Mouse (Mus musculus) 3T3-L1 (cell line): ENCODE data around the gene Flvcr1.
"Not testable (repeated sequence)": the region's sequence is repeated elsewhere in the genome, so short reads cannot be mapped to it uniquely, and the experiment has no call there.

Experiments
- DNase-seq: peaks from one replicate; pipeline ENCODE4 v3.0.0-alpha.2; 2015; ENCODE audit warnings: low read depth, low spot score

Gene Flvcr1

GRCm38 (mm10) chr1:191041352-191041751 lies 15.4 kb upstream of the Flvcr1 start:
- no peak for DNase-seq

DNA sequence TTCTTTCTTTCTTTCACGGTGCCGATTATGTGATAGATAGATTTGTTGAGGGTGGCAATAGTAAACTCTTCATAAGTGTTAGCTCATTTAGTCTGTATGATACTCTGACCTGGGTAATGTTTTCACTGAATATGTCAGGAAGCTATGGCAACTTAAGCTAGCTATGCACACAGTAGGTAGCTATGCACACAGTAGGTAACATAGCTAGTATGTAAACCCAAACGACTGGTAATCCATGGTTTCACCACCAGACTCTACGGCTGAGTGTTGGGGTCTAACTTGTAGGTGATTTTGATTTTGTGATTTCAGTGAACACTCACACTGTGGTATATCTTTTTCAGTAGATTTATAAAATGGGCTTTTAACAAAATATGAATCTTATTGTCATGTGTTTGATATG lies 12.0 kb upstream of the Flvcr1 start:
- DNase-seq = no peak

DNA sequence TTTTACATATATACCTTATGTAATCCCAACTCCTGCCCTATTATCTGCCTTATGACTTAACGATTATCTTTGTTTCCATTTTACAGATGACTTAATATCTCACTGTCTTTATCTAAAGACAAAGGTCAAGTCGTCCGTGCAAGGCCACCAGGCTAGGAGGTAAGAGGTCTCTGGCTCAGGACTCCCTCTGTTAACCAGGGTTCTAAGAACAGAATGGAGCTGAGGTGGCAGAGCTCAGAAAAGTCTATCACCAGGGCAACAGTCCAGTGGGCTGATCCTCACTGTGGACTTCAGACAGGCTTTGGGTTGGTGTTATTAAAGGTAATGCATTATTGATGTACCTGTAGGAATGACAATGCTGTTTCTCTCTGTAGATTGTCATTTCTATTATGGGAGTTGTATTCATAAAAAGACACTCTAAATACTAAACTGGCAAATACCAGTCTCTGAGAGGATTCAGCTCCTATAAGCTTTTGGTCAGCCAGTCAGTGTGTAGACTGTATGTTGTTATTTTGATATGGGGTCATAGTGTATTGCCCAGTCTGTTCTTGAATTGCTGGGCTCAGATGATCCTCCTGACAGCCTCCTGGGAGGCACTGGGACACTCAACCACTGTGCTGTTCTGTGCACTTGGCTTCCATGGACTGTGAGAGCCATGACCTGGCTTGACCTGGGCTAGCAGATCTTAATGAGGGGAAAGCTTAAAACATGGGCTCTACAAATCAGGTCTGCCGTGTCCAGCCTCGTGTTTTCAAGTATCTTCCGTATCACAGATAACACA lies 10.8 kb upstream of the Flvcr1 start, which contains the start of gene Spata45:
TSS of gene Spata45 (plus strand) at position 86 of the 781 bp plus-strand sequence.
- DNase-seq = no peak

DNA sequence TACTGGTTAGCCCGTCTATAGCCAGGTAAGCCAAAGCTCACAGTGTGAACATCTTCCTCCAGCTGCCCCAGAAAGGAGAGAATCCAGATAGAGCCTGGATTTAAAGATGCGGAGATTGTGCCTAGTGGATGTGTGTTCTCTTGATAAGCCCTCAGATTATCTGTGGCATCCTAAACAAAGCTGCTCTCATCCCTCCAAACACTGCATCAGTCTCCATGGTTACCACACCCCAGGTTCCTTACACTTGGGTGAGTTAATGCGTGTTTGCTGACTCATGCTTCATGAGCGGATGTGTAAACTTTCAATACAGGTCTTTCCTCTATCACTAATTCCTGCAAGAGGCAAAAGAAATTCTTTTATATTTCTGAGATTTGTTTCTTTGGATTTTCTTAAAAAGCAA lies 9.7 kb upstream of the Flvcr1 start:
- peak; percentile 54 for DNase-seq

DNA sequence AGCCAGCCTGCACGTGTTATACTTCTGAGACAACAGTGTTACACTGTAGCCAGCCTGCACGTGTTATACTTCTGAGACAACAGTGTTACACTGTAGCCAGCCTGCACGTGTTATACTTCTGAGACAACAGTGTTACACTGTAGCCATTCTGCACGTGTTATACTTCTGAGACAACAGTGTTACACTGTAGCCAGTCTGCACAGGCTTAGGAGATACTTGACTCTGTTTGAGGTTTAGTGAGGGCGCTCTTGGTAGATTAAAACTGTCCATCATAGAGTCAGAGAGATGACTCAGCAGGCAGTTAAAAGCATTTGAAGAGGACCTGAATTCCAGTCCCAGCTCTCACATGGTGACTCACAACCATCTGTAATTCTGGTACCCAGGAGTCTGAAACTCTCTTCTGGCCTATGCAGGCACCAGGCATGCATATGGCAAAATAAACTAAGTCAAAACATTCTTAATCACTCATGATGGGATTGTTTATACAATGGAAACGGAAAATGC lies 5.0 kb upstream of the Flvcr1 start:
- peak; percentile 94 for DNase-seq

DNA sequence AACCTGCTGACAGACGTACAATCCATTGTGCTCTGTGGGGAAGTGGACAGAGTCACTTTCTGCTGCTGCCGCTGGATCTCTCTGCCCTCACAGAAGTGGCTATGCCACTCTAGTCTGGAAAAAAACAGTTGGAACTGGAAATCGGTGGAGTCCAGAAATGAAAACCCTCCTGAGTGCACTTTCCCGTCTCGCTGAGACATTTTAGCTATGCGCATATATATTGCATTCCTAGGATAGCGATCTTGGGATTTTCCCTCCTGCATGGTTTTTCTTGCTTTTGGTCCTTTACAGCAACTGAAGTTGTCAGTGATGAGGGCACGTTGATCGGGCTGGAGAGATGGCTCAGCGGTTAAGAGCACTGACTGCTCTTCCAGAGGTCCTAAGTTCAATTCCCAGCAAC lies 4.2 kb upstream of the Flvcr1 start:
- DNase-seq = peak; percentile 12

DNA sequence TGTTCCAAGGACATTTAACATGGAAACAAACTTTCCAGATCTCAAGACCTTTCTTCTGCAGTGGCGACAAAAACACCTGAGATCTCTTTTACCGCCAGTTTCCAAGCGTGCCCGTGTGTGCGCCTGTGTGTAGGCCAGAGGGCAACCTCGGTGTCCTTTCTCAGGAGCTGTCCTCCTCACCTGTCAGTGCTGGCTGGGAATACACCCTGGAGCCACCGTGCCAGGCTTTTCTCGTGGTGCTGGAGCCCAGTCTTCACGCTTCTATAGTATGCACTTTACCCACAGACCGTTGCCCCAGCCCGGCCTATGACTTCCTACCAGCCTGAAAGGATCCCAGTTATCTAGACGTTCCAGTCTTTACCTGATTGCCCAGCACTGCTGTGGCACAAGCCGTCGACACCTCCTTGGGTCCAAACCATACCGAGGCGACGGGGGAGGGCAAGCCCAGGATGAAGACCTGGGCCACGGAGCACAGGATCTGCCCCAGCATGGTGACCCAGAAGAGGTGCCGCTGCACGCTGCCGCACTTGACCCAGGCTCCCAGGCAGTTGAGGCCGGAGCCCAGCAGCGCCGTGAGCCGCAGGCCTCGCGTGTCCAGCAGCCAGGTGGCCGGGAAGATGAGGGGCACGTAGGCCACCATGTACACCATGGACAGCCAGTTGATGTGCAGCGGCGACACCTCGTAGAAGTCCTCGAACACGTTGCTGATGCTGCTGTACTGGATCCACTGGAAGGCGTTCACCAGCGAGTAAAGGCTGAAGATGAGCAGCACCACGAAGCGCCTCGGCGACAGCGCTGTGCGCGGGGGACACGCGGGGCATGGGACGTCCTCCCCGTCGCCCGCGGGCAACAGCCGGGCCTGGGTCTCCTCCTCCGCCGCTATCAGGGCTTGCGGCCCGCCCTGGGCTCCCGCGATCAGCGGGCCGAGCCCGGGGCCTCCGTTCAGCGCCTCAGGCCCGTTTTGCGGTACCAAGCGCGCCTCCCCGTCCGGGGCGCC lies 644 bp downstream of the Flvcr1 start:
- DNase-seq = peak; percentile 39

DNA sequence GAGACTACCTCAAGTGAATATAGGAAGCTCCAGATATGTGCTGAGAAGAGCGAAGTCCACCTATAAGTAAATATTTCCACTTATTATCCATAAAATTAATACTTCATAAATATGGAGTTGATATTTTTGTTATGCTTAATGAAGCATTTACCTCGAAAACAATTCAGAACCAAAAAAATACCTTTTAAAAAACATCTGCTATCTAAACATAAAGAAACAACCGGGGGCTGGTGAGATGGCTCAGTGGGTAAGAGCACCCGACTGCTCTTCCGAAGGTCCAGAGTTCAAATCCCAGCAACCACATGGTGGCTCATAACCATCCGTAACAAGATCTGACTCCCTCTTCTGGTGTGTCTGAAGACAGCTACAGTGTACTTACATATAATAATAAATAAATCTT lies 2.2 kb downstream of the Flvcr1 start:
- not testable (repeated sequence) for DNase-seq

- DNase-seq = peak; percentile 24
Measured at GRCm38 (mm10) chr1:191023140-191023539, 2.8 kb downstream of the Flvcr1 start.

DNA sequence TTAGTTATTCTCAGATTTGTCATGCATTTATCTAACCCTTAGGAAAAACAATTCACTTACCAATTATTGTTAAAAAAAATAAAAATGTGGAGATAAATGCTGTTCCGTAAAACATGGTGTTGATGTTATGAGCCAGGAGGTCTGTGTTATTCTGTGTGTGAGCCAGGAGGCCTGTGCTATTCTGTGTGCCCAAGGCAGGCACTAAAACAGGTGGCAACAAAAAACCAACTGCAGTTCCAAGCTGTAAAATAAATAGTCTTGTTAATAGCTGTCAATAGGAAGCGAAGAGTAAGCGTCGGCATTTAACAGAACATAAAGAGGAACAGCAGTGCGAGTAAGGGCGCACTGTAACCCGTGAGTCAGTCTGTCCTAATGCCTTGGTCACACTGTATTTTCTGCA lies 4.9 kb downstream of the Flvcr1 start:
- no peak for DNase-seq

DNA sequence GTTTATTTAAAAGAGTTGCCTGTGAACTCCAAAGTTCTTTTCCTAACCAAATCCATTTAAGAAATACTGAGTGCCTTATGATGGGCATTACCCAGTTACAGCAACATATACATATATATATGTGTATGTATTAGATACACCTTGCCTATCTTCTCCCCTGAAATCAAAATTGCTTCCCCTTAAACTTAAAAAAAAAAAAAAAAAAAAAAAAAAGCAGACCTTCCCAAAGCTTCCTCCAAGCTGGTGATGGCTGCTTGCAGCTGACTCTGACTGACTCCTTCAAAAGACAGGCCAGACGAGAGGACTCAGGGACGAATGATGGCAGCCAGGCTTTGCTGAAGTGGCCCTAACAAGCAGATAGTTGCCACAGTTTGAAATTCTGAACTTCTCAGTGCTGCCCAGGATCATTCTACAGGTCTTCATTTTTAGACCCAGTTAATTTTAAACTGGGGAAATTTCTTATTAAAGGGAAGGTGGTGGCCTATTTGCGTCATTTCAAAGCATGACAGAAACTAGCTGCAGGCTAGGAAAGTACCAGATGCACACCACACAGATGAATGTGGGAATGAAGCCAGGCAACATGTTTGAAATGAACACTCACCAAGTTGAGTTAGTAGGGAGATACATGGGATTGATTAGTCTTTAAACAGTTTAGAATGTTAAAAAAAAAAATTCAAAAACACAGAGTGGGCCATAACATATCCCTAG lies 5.6 kb downstream of the Flvcr1 start:
- DNase-seq = no peak

DNA sequence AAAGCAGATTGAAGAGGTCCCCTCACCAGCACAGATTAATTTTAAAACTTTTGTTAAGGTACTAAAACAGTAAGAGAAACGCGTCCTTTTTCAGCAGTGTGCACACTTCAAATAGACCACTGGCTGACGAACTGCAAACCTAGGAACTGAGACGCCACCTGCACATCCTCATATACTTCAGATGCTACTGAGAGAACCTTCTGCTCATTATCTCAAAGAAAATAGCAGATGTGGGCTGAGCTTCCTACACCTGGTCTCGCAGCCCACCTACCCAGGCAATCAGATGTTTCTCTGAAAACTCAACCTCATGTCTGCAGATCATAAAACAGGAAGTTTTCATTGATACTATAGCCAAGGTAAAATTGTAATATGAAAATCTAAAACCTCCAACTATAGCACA lies 6.2 kb downstream of the Flvcr1 start:
- DNase-seq = no peak

GRCm38 (mm10) chr1:191014271-191014670 lies 11.7 kb downstream of the Flvcr1 start:
- no peak for DNase-seq

DNA sequence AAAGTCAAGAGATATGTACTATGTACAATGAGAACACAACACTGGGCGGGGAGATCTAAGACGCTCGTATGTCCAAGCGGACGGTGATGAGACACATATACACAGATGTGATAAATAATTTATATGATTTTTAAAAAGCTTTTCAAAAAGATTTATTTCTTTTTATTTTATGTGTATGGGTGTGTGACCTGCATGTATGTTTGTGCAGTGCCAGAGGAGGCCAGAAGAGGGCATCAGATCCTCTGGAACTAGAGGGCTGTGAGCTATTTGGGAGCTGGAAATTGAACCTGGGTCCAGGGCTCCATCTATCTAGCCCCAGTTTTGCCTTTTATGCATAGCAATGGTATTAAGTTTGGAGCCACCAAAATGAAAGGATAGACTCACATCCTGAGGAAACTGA lies 17.3 kb downstream of the Flvcr1 start:
- peak; percentile 39 for DNase-seq

DNA sequence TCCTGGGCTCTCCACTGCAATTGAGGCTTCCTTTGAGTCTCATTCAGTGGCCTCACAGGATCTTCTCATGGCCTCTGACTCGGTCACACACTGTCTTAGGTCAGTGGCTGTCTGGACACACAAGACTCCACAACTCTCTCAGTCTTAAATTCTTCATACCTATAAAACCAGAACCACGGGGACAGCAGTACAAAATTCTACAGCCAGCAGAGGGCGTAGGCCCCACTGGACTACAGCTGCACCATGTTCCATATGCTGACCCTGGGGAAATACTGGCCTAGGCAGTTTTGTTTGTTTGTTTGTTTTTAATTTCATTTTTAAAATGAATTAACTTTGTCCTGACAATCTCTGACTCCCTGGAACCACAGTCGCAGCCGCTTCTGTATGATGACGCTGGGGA lies 23.8 kb downstream of the Flvcr1 start:
- no peak for DNase-seq

GRCm38 (mm10) chr1:191000686-191001085 lies 25.3 kb downstream of the Flvcr1 start:
- DNase-seq = no peak

- DNase-seq = peak; percentile 83
Measured at GRCm38 (mm10) chr1:190998027-190998426, 27.9 kb downstream of the Flvcr1 start.

DNA sequence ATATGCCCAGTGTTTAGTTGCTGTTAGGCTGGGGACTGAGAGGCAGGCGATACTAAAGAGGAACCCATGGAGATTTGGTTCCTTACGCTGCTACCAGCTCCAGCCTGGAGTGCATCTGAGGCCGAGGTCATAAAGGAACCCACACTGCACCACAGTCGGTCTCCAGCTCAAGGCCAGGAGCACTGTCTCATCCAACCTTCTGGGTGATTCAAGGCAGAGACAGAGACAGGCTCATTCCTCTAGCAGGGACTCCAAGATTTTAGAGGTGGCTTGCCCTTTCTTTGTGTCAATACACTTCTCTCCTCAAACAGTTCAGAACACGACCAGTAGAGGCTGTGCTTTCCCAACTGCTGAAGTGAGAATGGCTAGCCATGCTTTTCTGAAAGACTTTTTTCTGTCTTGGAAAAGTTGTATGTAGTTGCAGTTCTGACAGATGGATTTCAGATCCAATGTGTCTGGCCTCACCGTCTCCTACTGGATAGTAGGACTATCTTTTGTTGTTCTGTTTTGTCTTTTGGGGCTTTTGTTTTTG lies 29.5 kb downstream of the Flvcr1 start:
- DNase-seq = peak; percentile 50

DNA sequence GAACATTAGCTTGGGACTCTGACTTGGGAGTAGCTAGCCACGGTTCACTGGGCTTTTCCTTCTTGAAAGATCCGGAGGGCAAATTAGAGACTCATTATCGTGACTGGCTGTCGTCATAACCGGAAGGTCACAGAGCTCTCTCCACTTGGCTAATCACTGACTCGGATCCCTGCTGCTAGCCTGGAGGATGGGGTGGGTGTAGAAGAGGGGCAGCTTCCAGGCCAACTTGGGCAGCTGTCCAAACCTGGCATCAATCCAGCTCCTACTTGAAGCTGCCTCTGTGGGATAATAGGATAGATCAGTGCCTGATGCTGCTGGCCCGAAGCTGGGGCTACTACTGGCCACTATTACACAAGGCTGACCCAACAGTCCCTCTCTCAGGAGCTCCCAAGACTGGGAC lies 30.4 kb downstream of the Flvcr1 start:
- DNase-seq = peak; percentile 24

GRCm38 (mm10) chr1:190989437-190990082 lies 36.4 kb downstream of the Flvcr1 start:
- DNase-seq = no peak

DNA sequence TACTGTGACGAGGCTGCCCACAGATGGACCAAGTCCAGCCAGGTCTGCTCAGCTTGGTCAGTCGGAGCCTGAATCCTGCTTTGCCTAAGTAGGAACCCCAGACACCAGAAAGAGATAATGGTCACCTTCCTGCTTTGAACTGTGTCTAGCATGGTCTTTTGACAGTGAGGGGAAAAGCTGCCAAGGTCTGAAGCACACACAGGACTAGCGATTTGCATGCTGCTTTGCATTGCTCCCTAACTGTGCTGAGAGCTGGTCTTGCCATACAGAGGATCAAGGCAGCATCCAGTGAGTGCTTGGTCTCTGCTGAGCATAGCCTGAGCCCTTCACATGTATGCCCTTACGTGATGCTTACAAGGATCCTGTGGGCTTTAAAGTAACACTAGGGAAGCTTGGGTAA lies 44.5 kb downstream of the Flvcr1 start:
- no peak for DNase-seq
